Mouse (Mus musculus): ENCODE data around the gene Eif4enif1.

DNA sequence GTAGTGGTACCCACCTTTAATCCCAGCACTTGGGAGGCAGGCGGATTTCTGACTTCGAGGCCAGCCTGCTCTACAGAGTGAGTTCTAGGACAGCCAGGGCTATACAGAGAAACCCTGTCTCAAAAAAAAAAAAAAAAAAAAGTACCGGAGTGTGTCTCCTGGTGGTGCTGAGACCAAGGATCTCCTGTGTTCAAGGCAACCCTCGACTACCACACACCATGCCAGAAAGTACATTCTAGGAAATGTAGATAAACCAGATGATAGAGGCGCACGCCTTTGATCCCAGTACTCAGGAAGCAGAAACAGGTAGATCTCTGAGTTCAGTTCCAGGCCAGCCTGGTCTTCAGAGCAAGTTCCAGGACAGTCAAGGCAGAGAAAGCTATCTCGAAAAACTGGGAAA, 64.9 kb downstream of the Eif4enif1 start:
- TF ChIP-seq GATA1 (IDR thresholded peaks at IDR 0.05; ENCODE audit: borderline replicate concordance, low read length) (no peak), FLI1 (IDR thresholded peaks at IDR 0.05; ENCODE audit: low read length) (no peak)
